Mouse (Mus musculus) hindbrain, postnatal 0 days (tissue): Measurements from ENCODE around the gene Dpp6. TPM values are rescaled to one million over a fixed set of nuclear protein-coding genes. Genes with fewer than 3 reads are reported as not detected.

Experiments used
- ATAC-seq: fragments of 200-750 bp; cut with Nextera tagmentation; 2 replicates; pipeline ENCODE4 v1.8.0; 2017; ENCODE audit warnings: mild to moderate bottlenecking, moderate TSS enrichment, moderate library complexity
- DNase-seq: peaks from one replicate; pipeline ENCODE4 v3.0.0-alpha.2; 2015; ENCODE audit warnings: low spot score
- H3K27ac ChIP-seq: fragments of 300-500 bp; sonication (generic); 2 replicates; pipeline ENCODE4 v1.5.1; 2014; ENCODE audit warnings: mild to moderate bottlenecking
- H3K27me3 ChIP-seq: fragments of 300-500 bp; sonication (generic); 2 replicates; pipeline ENCODE4 v1.6.1; 2014; ENCODE audit warnings: low read length, mixed read lengths; ENCODE audit not compliant: insufficient read depth
- H3K36me3 ChIP-seq: fragments of 300-500 bp; sonication (generic); 2 replicates; pipeline ENCODE4 v1.6.1; 2014; ENCODE audit warnings: low read length, mixed read lengths; ENCODE audit not compliant: insufficient read depth
- H3K4me1 ChIP-seq: fragments of 300-500 bp; sonication (generic); 2 replicates; pipeline ENCODE4 v1.6.1; 2014; ENCODE audit warnings: antibody characterized with exemption, low read length, mixed read lengths; ENCODE audit not compliant: insufficient read depth
- H3K4me2 ChIP-seq: fragments of 300-500 bp; sonication (generic); 2 replicates; pipeline ENCODE4 v1.6.1; 2014; ENCODE audit warnings: low read depth, mild to moderate bottlenecking, low read length, moderate library complexity, mixed read lengths
- H3K4me3 ChIP-seq: fragments of 300-500 bp; sonication (generic); 2 replicates; pipeline ENCODE4 v1.5.1; 2014; ENCODE audit warnings: low read length
- H3K9ac ChIP-seq: fragments of 300-500 bp; sonication (generic); replicated peaks from 2 replicates; pipeline ENCODE4 v1.6.1; 2014; ENCODE audit warnings: mild to moderate bottlenecking, low read length, moderate library complexity, mixed read lengths
- H3K9me3 ChIP-seq: fragments of 300-500 bp; sonication (generic); 2 replicates; pipeline ENCODE4 v1.6.1; 2016; ENCODE audit warnings: low read length, mixed read lengths
- CTCF ChIP-seq: IDR thresholded peaks from 2 replicates; pipeline ENCODE4 v1.5.1; 2016; ENCODE audit warnings: antibody characterized with exemption, control low read depth, low read depth
- WGBS: fragments of 180-500 bp; shearing (Covaris S2); extraction: QIAGEN DNeasy Blood & Tissue Kit; methylation state at CpG from one replicate; pipeline ENCODE4 v1.1.7; 2014; 5-methylcytosine and 5-hydroxymethylcytosine counted together
- polyA plus RNA-seq: library from polyadenylated mRNA; unstranded; fragments of >200 nt; fragmentation: Nextera tagmentation; extraction: Ambion mirVana; gene quantifications from 2 replicates; pipeline ENCODE4 v1.2.1, GENCODE M21; 2015
- total RNA-seq: library from RNA; depleted of rRNA; stranded (reverse); fragments of >200 nt; gene quantifications from 2 replicates; pipeline ENCODE4 v1.2.3, GENCODE M21; 2014

The Dpp6 gene
- total and polyA plus RNA-seq, 2 experiments from 2014 or later = 81.1 to 154 TPM

- no peak for TF ChIP-seq CTCF
- 62% methylated on average over 4 of the region's 4 CpGs for WGBS
- Histone ChIP-seq H3K4me2 (no peak overlapping the region), H3K36me3 (no peaks in the 10 kb centered on the region), H3K9me3 (no peaks in the 10 kb centered on the region), H3K4me1 (peaks cover 3% of the 10 kb centered on the region), H3K9ac (no peak overlapping the region), H3K4me3 (no peak overlapping the region), H3K27me3 (no peaks in the 10 kb centered on the region), H3K27ac (no peak overlapping the region)
- no peak for DNase-seq
- no peak for ATAC-seq
Observed at GRCm38 (mm10) chr5:27319731-27320130, 502.7 kb downstream of the Dpp6 start.

GRCm38 (mm10) chr5:27322895-27323792 lies 506.1 kb downstream of the Dpp6 start:
- WGBS = 71% methylated on average over 3 of the region's 3 CpGs
- no peak overlapping the region for H3K27ac ChIP-seq
- H3K9ac ChIP-seq = no peak overlapping the region
- peaks cover 3% of the 10 kb centered on the region for H3K4me1 ChIP-seq
- DNase-seq (no peak), ATAC-seq (no peak)
- H3K36me3 ChIP-seq = no peaks in the 10 kb centered on the region
- H3K27me3 ChIP-seq = no peaks in the 10 kb centered on the region
- H3K4me3 ChIP-seq = no peak overlapping the region
- H3K4me2 ChIP-seq = no peak overlapping the region
- no peaks in the 10 kb centered on the region for H3K9me3 ChIP-seq
- no peak for TF ChIP-seq CTCF

GRCm38 (mm10) chr5:27324346-27324928 lies 507.4 kb downstream of the Dpp6 start:
- H3K4me3 ChIP-seq = no peak overlapping the region
- no peak for DNase-seq
- H3K36me3 ChIP-seq = no peaks in the 10 kb centered on the region
- no peaks in the 10 kb centered on the region for H3K9me3 ChIP-seq
- WGBS = 47% methylated on average over 3 of the region's 3 CpGs
- no peaks in the 10 kb centered on the region for H3K27me3 ChIP-seq
- TF ChIP-seq CTCF = no peak
- H3K27ac ChIP-seq = no peak overlapping the region
- H3K4me2 ChIP-seq = no peak overlapping the region
- ATAC-seq = 0 out of 2 replicates have a peak, but pooled peaks have one; percentile 29
- H3K9ac ChIP-seq = no peak overlapping the region
- peaks cover 3% of the 10 kb centered on the region for H3K4me1 ChIP-seq

GRCm38 (mm10) chr5:27336698-27337097 lies 519.7 kb downstream of the Dpp6 start:
- ATAC-seq (no peak), DNase-seq (no peak)
- H3K4me3 ChIP-seq = no peak overlapping the region
- H3K27ac ChIP-seq = no peak overlapping the region
- H3K9ac ChIP-seq = no peak overlapping the region
- H3K36me3 ChIP-seq = no peaks in the 10 kb centered on the region
- H3K4me1 ChIP-seq = 0 out of 2 replicates have a peak, but pooled peaks cover 3% of the 10 kb centered on the region
- no peak for TF ChIP-seq CTCF
- no peaks in the 10 kb centered on the region for H3K9me3 ChIP-seq
- 51% methylated on average over 2 of the region's 2 CpGs for WGBS
- H3K4me2 ChIP-seq = no peak overlapping the region
- no peaks in the 10 kb centered on the region for H3K27me3 ChIP-seq

GRCm38 (mm10) chr5:27339196-27340030 lies 522.4 kb downstream of the Dpp6 start:
- no peaks in the 10 kb centered on the region for H3K36me3 ChIP-seq
- no peak overlapping the region for H3K9ac ChIP-seq
- H3K4me3 ChIP-seq = no peak overlapping the region
- ATAC-seq (no peak), DNase-seq (no peak)
- H3K9me3 ChIP-seq = no peaks in the 10 kb centered on the region
- H3K4me1 ChIP-seq = 0 out of 2 replicates have a peak, but pooled peaks cover 3% of the 10 kb centered on the region
- H3K27me3 ChIP-seq = no peaks in the 10 kb centered on the region
- H3K27ac ChIP-seq = no peak overlapping the region
- WGBS = 67% methylated on average over 5 of the region's 5 CpGs
- no peak for TF ChIP-seq CTCF
- H3K4me2 ChIP-seq = no peak overlapping the region

- 0 out of 2 replicates have a peak, but pooled peaks cover 3% of the 10 kb centered on the region for H3K4me1 ChIP-seq
- no peak for ATAC-seq
- no peak overlapping the region for H3K27ac ChIP-seq
- H3K36me3 ChIP-seq = no peaks in the 10 kb centered on the region
- no peak overlapping the region for H3K9ac ChIP-seq
- WGBS = 80% methylated on average over 6 of the region's 6 CpGs
- DNase-seq = no peak
- no peak for TF ChIP-seq CTCF
- H3K9me3 ChIP-seq = no peaks in the 10 kb centered on the region
- H3K4me3 ChIP-seq = no peak overlapping the region
- no peaks in the 10 kb centered on the region for H3K27me3 ChIP-seq
- no peak overlapping the region for H3K4me2 ChIP-seq
Observed at GRCm38 (mm10) chr5:27342276-27342675, 525.3 kb downstream of the Dpp6 start.
